Mouse (Mus musculus) testis, adult 2 months (tissue): Measurements from ENCODE around the gene Ilf2.

Experiments
- CTCF ChIP-seq: fragments of 200-500 bp; IDR thresholded peaks from 2 replicates; pipeline ENCODE4 v1.5.1; 2012; ENCODE audit warnings: low read depth, mild to moderate bottlenecking, inconsistent platforms, low read length, moderate library complexity; ENCODE audit not compliant: control insufficient read depth, insufficient read depth, insufficient replicate concordance
- POLR2A ChIP-seq: fragments of 200-500 bp; IDR thresholded peaks from 2 replicates; pipeline ENCODE4 v1.6.1; 2012; ENCODE audit warnings: low read depth, mild to moderate bottlenecking, inconsistent platforms, low read length, moderate library complexity; ENCODE audit not compliant: control insufficient read depth

GRCm38 (mm10) chr3:90491350-90491749 lies 15.4 kb downstream of the Ilf2 start:
- no peak for TF ChIP-seq CTCF
- TF ChIP-seq POLR2A, result no peak
